Comparison of ENCODE assay signal across 14 mouse cellular contexts in genomic region chr10:77111550-77112249, GRCm38 (mm10). TPM values are rescaled to one million over a fixed set of nuclear protein-coding genes. Genes with fewer than 3 reads are reported as not detected.
DNase-seq lines count a peak whose midpoint lies in the region; ATAC-seq and TF ChIP-seq lines count a peak whose summit lies in the region.
"Had no signal": no experiment of that assay in that cellular context is flagged by ENCODE, and none has a peak within 500 bp of the region (broad histone marks: within the 10 kb centered on the region; RNA-seq: fewer than 3 reads in every experiment).

No protein-coding gene starts in this region.

- H3K27ac ChIP-seq in kidney, embryonic 14.5 days (ENCODE audit: low read depth, low read length) = no peak overlapping the region; the same call in 1 of the 2 replicates
- no peak overlapping the region for H3K27ac ChIP-seq in lung, postnatal 0 days (ENCODE audit: low read length)
- H3K27ac ChIP-seq in limb, embryonic 15.5 days = no peak overlapping the region
- H3K27ac ChIP-seq in stomach, embryonic 16.5 days (ENCODE audit: low read length) = no peak overlapping the region
- H3K27ac ChIP-seq: neural tube, embryonic 13.5 days had no signal

- no peak for DNase-seq in kidney, adult 18-20 months
- DNase-seq in lung, postnatal 0 days (ENCODE audit: low spot score) = no peak
- DNase-seq in lung, postnatal 4 days = no peak
- DNase-seq in adrenal gland, adult 8-10 months = no peak
- no peak for DNase-seq in layer of hippocampus, postnatal 25 days (ENCODE audit: extremely low spot score in 1 of 2, low spot score in 1 of 2)
- DNase-seq: B cell, adult 2 months; cerebellum, postnatal 36 days; right cerebral cortex, postnatal 4 days had no signal

- no peaks in the 10 kb centered on the region for H3K27me3 ChIP-seq in kidney, embryonic 14.5 days (ENCODE audit: control insufficient read depth, insufficient read depth, low read length)
- no peaks in the 10 kb centered on the region for H3K27me3 ChIP-seq in lung, postnatal 0 days (replicated peaks; ENCODE audit: insufficient read depth, low read length)
- no peaks in the 10 kb centered on the region for H3K27me3 ChIP-seq in limb, embryonic 15.5 days
- no peaks in the 10 kb centered on the region for H3K27me3 ChIP-seq in stomach, embryonic 16.5 days (ENCODE audit: control insufficient read depth, insufficient read depth, low read length)
- H3K27me3 ChIP-seq: neural tube, embryonic 13.5 days had no signal

- peaks cover 38% of the 10 kb centered on the region for H3K4me1 ChIP-seq in kidney, embryonic 14.5 days (ENCODE audit: control insufficient read depth, insufficient read depth, low read length)
- peaks cover 11% of the 10 kb centered on the region; the same call in 1 of the 2 replicates for H3K4me1 ChIP-seq in lung, postnatal 0 days (ENCODE audit: insufficient read depth, low read depth, low read length)
- peaks cover 41% of the 10 kb centered on the region for H3K4me1 ChIP-seq in limb, embryonic 15.5 days
- peaks cover 35% of the 10 kb centered on the region for H3K4me1 ChIP-seq in stomach, embryonic 16.5 days (ENCODE audit: control insufficient read depth, insufficient read depth, low read length)

- ATAC-seq in kidney, embryonic 14.5 days (ENCODE audit: low FRiP score, low TSS enrichment) = no peak
- ATAC-seq in lung, postnatal 0 days = no peak
- no peak for ATAC-seq in limb, embryonic 15.5 days (ENCODE audit: insufficient number of reproducible peaks, low FRiP score, low TSS enrichment, low read depth)
- no peak for ATAC-seq in stomach, embryonic 16.5 days (ENCODE audit: insufficient read depth, low FRiP score)
- ATAC-seq: inflammation-experienced regulatory T-cells, adult 6 months had no signal

- no peak for TF ChIP-seq EP300 in lung, postnatal 0 days (IDR thresholded peaks at IDR 0.05)

- H3K36me3 ChIP-seq in kidney, embryonic 14.5 days (ENCODE audit: control insufficient read depth, insufficient read depth, low read length) = no peaks in the 10 kb centered on the region
- H3K36me3 ChIP-seq in lung, postnatal 0 days (ENCODE audit: insufficient read depth, low read length) = no peaks in the 10 kb centered on the region
- H3K36me3 ChIP-seq in limb, embryonic 15.5 days = no peaks in the 10 kb centered on the region
- H3K36me3 ChIP-seq in stomach, embryonic 16.5 days (ENCODE audit: control insufficient read depth, insufficient read depth, low read length) = no peaks in the 10 kb centered on the region
- H3K36me3 ChIP-seq: neural tube, embryonic 13.5 days had no signal

- H3K9me3 ChIP-seq in kidney, embryonic 14.5 days (ENCODE audit: control insufficient read depth, low read length) = no peaks in the 10 kb centered on the region
- no peaks in the 10 kb centered on the region for H3K9me3 ChIP-seq in lung, postnatal 0 days (ENCODE audit: low read length)
- H3K9me3 ChIP-seq in limb, embryonic 15.5 days = no peaks in the 10 kb centered on the region
- no peaks in the 10 kb centered on the region for H3K9me3 ChIP-seq in stomach, embryonic 16.5 days (replicated peaks; ENCODE audit: control insufficient read depth, low read length)
- H3K9me3 ChIP-seq: neural tube, embryonic 13.5 days had no signal

- whole genome bisulfite sequencing in kidney, embryonic 14.5 days = 86% methylated on average over 4 of the region's 4 CpGs
- 83% methylated on average over 4 of the region's 4 CpGs for WGBS in lung, postnatal 0 days
- WGBS in limb, embryonic 15.5 days = 66% methylated on average over 4 of the region's 4 CpGs
- WGBS in stomach, embryonic 16.5 days = 75% methylated on average over 4 of the region's 4 CpGs

- H3K4me3 ChIP-seq in kidney, embryonic 14.5 days (ENCODE audit: low read length) = peak overlapping the region; percentile 21; the same call in 1 of the 2 replicates
- no peak overlapping the region for H3K4me3 ChIP-seq in lung, postnatal 0 days (ENCODE audit: low read depth, low read length)
- H3K4me3 ChIP-seq in limb, embryonic 15.5 days = no peak overlapping the region
- H3K4me3 ChIP-seq in stomach, embryonic 16.5 days (replicated peaks; ENCODE audit: low read length) = no peak overlapping the region
- H3K4me3 ChIP-seq: neural tube, embryonic 13.5 days had no signal

- peak overlapping the region; percentile 58; the same call in 1 of the 2 replicates for H3K9ac ChIP-seq in kidney, embryonic 14.5 days (ENCODE audit: low read depth, low read length)
- H3K9ac ChIP-seq in lung, postnatal 0 days (replicated peaks; ENCODE audit: low read depth) = no peak overlapping the region
- no peak overlapping the region for H3K9ac ChIP-seq in limb, embryonic 15.5 days
- H3K9ac ChIP-seq in stomach, embryonic 16.5 days (ENCODE audit: low read length) = no peak overlapping the region; the same call in 1 of the 2 replicates
- H3K9ac ChIP-seq: neural tube, embryonic 13.5 days had no signal

- TF ChIP-seq CTCF in lung, postnatal 0 days (IDR thresholded peaks at IDR 0.05) = no peak

- peak overlapping the region; percentile 34 for H3K4me2 ChIP-seq in kidney, embryonic 14.5 days (replicated peaks; ENCODE audit: low read depth, low read length)
- peak overlapping the region; percentile 51; the same call in 1 of the 2 replicates for H3K4me2 ChIP-seq in lung, postnatal 0 days (replicated peaks; ENCODE audit: low read depth, low read length)
- H3K4me2 ChIP-seq in limb, embryonic 15.5 days = peak overlapping the region; percentile 20; the same call in 1 of the 2 replicates
- peak overlapping the region; percentile 48; the same call in 1 of the 2 replicates for H3K4me2 ChIP-seq in stomach, embryonic 16.5 days (ENCODE audit: low read depth, low read length)
- H3K4me2 ChIP-seq: neural tube, embryonic 13.5 days had no signal

RNA-seq across cellular contexts. Expression of gene Col18a1, which starts 54.6 kb away (rescaled TPM):
- 78.6 and 140 TPM in 2 replicates for polyA plus RNA-seq in kidney, embryonic 14.5 days (2014; fragmentation: Nextera tagmentation; extraction: Ambion mirVana)
- 30.0 and 33.2 TPM in 2 replicates for polyA plus RNA-seq in lung, postnatal 0 days (2015; fragmentation: Nextera tagmentation; extraction: Ambion mirVana)
- polyA plus RNA-seq in limb, embryonic 15.5 days (2015; fragmentation: Nextera tagmentation; extraction: Ambion mirVana) = 93.5 and 100.0 TPM in 2 replicates
- 78.9 and 82.2 TPM in 2 replicates for polyA plus RNA-seq in stomach, embryonic 16.5 days (2015; fragmentation: Nextera tagmentation; extraction: Ambion mirVana)
- total RNA-seq in adrenal gland, adult 8-10 months (2022) = 10 to 100 TPM; 41.9 to 49.0 (median 48.0) TPM
- total RNA-seq in layer of hippocampus, postnatal 25 days (2021) = 1 to 10 TPM; 3.3 to 3.8 TPM
- total RNA-seq: monocyte, adult 5-6 weeks had no signal
